Mouse (Mus musculus) thymus, adult 2 months (tissue): ENCODE data around the gene BC030867.

Source experiments
- CTCF ChIP-seq: fragments of 200-500 bp; IDR thresholded peaks from 2 replicates; pipeline ENCODE4 v1.5.1; 2012; ENCODE audit warnings: mild to moderate bottlenecking, control low read depth, low read length, moderate library complexity, borderline replicate concordance; ENCODE audit not compliant: control insufficient read depth, poor library complexity, insufficient read depth; ENCODE audit errors: extremely low read depth
- POLR2A ChIP-seq: fragments of 200-500 bp; IDR thresholded peaks from 2 replicates; pipeline ENCODE4 v1.6.1; 2012; ENCODE audit warnings: mild to moderate bottlenecking, low read length, control low read depth, moderate library complexity; ENCODE audit not compliant: control insufficient read depth, poor library complexity, insufficient read depth; ENCODE audit errors: extremely low read depth

- no peak for TF ChIP-seq POLR2A
- no peak for TF ChIP-seq CTCF
Measured at GRCm38 (mm10) chr11:102211011-102211410, 37.7 kb upstream of the BC030867 start.
